Mouse (Mus musculus) left cerebral cortex, adult 11 months (tissue): ENCODE results near the gene Fam241b.

Experiments used
- DNase-seq: peaks from one replicate; pipeline ENCODE4 v3.0.0; 2022; ENCODE audit warnings: low spot score

Fam241b gene

GRCm38 (mm10) chr10:62070636-62071035 lies 73.1 kb downstream of the Fam241b start:
- DNase-seq: no peak

- DNase-seq: no peak
These were observed 73.8 kb downstream of the Fam241b start for GRCm38 (mm10) chr10:62069946-62070345.

GRCm38 (mm10) chr10:62069398-62069797 lies 74.3 kb downstream of the Fam241b start:
- no peak for DNase-seq

- no peak for DNase-seq
These were observed 75.2 kb downstream of the Fam241b start for GRCm38 (mm10) chr10:62068532-62068931.

- no peak for DNase-seq
These were observed 77.5 kb downstream of the Fam241b start for GRCm38 (mm10) chr10:62066213-62066612.

GRCm38 (mm10) chr10:62062786-62063185 lies 80.9 kb downstream of the Fam241b start:
- no peak for DNase-seq

- DNase-seq: no peak
These were observed 82.6 kb downstream of the Fam241b start for GRCm38 (mm10) chr10:62060969-62061678.

GRCm38 (mm10) chr10:62060224-62060913 lies 83.4 kb downstream of the Fam241b start:
- DNase-seq: no peak

- no peak for DNase-seq
These were observed 85.0 kb downstream of the Fam241b start for GRCm38 (mm10) chr10:62058508-62059375.
